Comparison of ENCODE assay signal across 11 mouse cellular contexts in genomic region chr14:76686762-76687453, GRCm38 (mm10).
DNase-seq lines count a peak whose midpoint lies in the region; ATAC-seq and TF ChIP-seq lines count a peak whose summit lies in the region.
"Had no signal": no experiment of that assay in that cellular context is flagged by ENCODE, and none has a peak within 500 bp of the region (broad histone marks: within the 10 kb centered on the region; RNA-seq: fewer than 3 reads in every experiment).

No protein-coding gene starts in this region.

- peak; percentile 40 for ATAC-seq in lung, postnatal 0 days
- peak; percentile 50 for ATAC-seq in intestine, embryonic 15.5 days
- ATAC-seq in neural tube, embryonic 14.5 days (ENCODE audit: low read depth): no peak

- H3K4me3 ChIP-seq in lung, postnatal 0 days (ENCODE audit: low read depth, low read length): no peak overlapping the region
- no peak overlapping the region for H3K4me3 ChIP-seq in embryonic facial prominence, embryonic 10.5 days
- H3K4me3 ChIP-seq in intestine, embryonic 15.5 days (replicated peaks): no peak overlapping the region
- H3K4me3 ChIP-seq in neural tube, embryonic 14.5 days (ENCODE audit: low read depth, low read length): no peak overlapping the region
- H3K4me3 ChIP-seq: heart, embryonic 15.5 days; myocyte had no signal

- no peak for TF ChIP-seq CTCF in lung, postnatal 0 days (IDR thresholded peaks at IDR 0.05)

- H3K27me3 ChIP-seq in lung, postnatal 0 days (replicated peaks; ENCODE audit: insufficient read depth, low read length): no peaks in the 10 kb centered on the region
- H3K27me3 ChIP-seq in embryonic facial prominence, embryonic 10.5 days (replicated peaks; ENCODE audit: low read depth, poor library complexity, severe bottlenecking): peaks cover 14% of the 10 kb centered on the region
- no peaks in the 10 kb centered on the region for H3K27me3 ChIP-seq in intestine, embryonic 15.5 days (replicated peaks)
- no peaks in the 10 kb centered on the region for H3K27me3 ChIP-seq in neural tube, embryonic 14.5 days (ENCODE audit: control insufficient read depth, insufficient read depth, low read length)
- H3K27me3 ChIP-seq: heart, embryonic 15.5 days had no signal

- no peak overlapping the region for H3K9ac ChIP-seq in lung, postnatal 0 days (replicated peaks; ENCODE audit: low read depth)
- no peak overlapping the region for H3K9ac ChIP-seq in intestine, embryonic 15.5 days
- H3K9ac ChIP-seq in neural tube, embryonic 14.5 days (replicated peaks; ENCODE audit: low read depth, low read length): no peak overlapping the region
- H3K9ac ChIP-seq: heart, embryonic 15.5 days had no signal

- H3K9me3 ChIP-seq in lung, postnatal 0 days (ENCODE audit: low read length): no peaks in the 10 kb centered on the region
- H3K9me3 ChIP-seq in embryonic facial prominence, embryonic 10.5 days: no peaks in the 10 kb centered on the region
- no peaks in the 10 kb centered on the region for H3K9me3 ChIP-seq in intestine, embryonic 15.5 days
- H3K9me3 ChIP-seq in neural tube, embryonic 14.5 days (ENCODE audit: control insufficient read depth, low read length): no peaks in the 10 kb centered on the region
- H3K9me3 ChIP-seq: heart, embryonic 15.5 days had no signal

- WGBS in lung, postnatal 0 days: 30% methylated on average over 9 of the region's 9 CpGs
- WGBS in embryonic facial prominence, embryonic 10.5 days: 57% methylated on average over 9 of the region's 9 CpGs
- WGBS in intestine, embryonic 15.5 days: 31% methylated on average over 9 of the region's 9 CpGs
- WGBS in neural tube, embryonic 14.5 days: 23% methylated on average over 9 of the region's 9 CpGs

- no peak overlapping the region for H3K27ac ChIP-seq in lung, postnatal 0 days (ENCODE audit: low read length)
- H3K27ac ChIP-seq in embryonic facial prominence, embryonic 10.5 days (replicated peaks): peak overlapping the region; percentile 59
- H3K27ac ChIP-seq in intestine, embryonic 15.5 days: no peak overlapping the region
- peak overlapping the region; percentile 16; the same call in 1 of the 2 replicates for H3K27ac ChIP-seq in neural tube, embryonic 14.5 days (ENCODE audit: low read depth, low read length)

- no peak overlapping the region for H3K4me2 ChIP-seq in lung, postnatal 0 days (replicated peaks; ENCODE audit: low read depth, low read length)
- H3K4me2 ChIP-seq in intestine, embryonic 15.5 days (replicated peaks): no peak overlapping the region
- no peak overlapping the region for H3K4me2 ChIP-seq in neural tube, embryonic 14.5 days (ENCODE audit: low read depth, low read length)
- H3K4me2 ChIP-seq: heart, embryonic 15.5 days had no signal

- H3K36me3 ChIP-seq in lung, postnatal 0 days (ENCODE audit: insufficient read depth, low read length): no peaks in the 10 kb centered on the region
- no peaks in the 10 kb centered on the region for H3K36me3 ChIP-seq in embryonic facial prominence, embryonic 10.5 days (replicated peaks)
- H3K36me3 ChIP-seq in intestine, embryonic 15.5 days: no peaks in the 10 kb centered on the region
- no peaks in the 10 kb centered on the region for H3K36me3 ChIP-seq in neural tube, embryonic 14.5 days (ENCODE audit: control insufficient read depth, insufficient read depth, low read length)
- H3K36me3 ChIP-seq: heart, embryonic 15.5 days had no signal

- DNase-seq in lung, postnatal 0 days (ENCODE audit: low spot score): peak; percentile 48
- no peak for DNase-seq in lung, adult 18-20 months
- DNase-seq in embryonic facial prominence, embryonic 10.5 days (ENCODE audit: low spot score): no peak
- no peak for DNase-seq in right cerebral cortex, adult 18-20 months
- no peak for DNase-seq in cerebellum, postnatal 10 days
- DNase-seq: adrenal gland, adult 8-10 months; cerebellum, postnatal 14 days had no signal

- no peak for TF ChIP-seq EP300 in lung, postnatal 0 days (IDR thresholded peaks at IDR 0.05)

- peaks cover 25% of the 10 kb centered on the region; the same call in 1 of the 2 replicates for H3K4me1 ChIP-seq in lung, postnatal 0 days (ENCODE audit: insufficient read depth, low read depth, low read length)
- H3K4me1 ChIP-seq in embryonic facial prominence, embryonic 10.5 days: peaks cover 43% of the 10 kb centered on the region
- peaks cover 28% of the 10 kb centered on the region for H3K4me1 ChIP-seq in intestine, embryonic 15.5 days (replicated peaks)
- peaks cover 14% of the 10 kb centered on the region for H3K4me1 ChIP-seq in neural tube, embryonic 14.5 days (ENCODE audit: control insufficient read depth, insufficient read depth, low read length)

Comparison
In these comparisons a context has a peak if more than half of its experiments do, and no peak if none do; other contexts are left out.
1. H3K27ac ChIP-seq: peak in embryonic facial prominence, embryonic 10.5 days (single experiment) and neural tube, embryonic 14.5 days (single experiment); none in lung, postnatal 0 days (single experiment) and intestine, embryonic 15.5 days (single experiment).